Mouse (Mus musculus) heart, postnatal 0 days (tissue): Measurements from ENCODE around the gene Rpl6. TPM values are rescaled to one million over a fixed set of nuclear protein-coding genes. Genes with fewer than 3 reads are reported as not detected.

Experiments used
- ATAC-seq: fragments of 200-750 bp; cut with Nextera tagmentation; 2 replicates; pipeline ENCODE4 v1.8.0; 2017; ENCODE audit warnings: low read depth, moderate number of reproducible peaks, moderate library complexity; ENCODE audit not compliant: insufficient read depth
- DNase-seq: peaks from one replicate; pipeline ENCODE4 v3.0.0-alpha.2; 2016; ENCODE audit warnings: low spot score
- H3K27ac ChIP-seq: fragments of 300-500 bp; sonication (generic); 2 replicates; pipeline ENCODE4 v1.5.1; 2014; ENCODE audit warnings: low read depth, mild to moderate bottlenecking
- H3K27me3 ChIP-seq: fragments of 300-500 bp; sonication (generic); 2 replicates; pipeline ENCODE4 v1.6.1; 2014; ENCODE audit warnings: low read length, mixed read lengths; ENCODE audit not compliant: control insufficient read depth, insufficient read depth
- H3K36me3 ChIP-seq: fragments of 300-500 bp; sonication (generic); replicated peaks from 2 replicates; pipeline ENCODE4 v1.6.1; 2014; ENCODE audit warnings: low read length, mixed read lengths; ENCODE audit not compliant: control insufficient read depth, insufficient read depth
- H3K4me1 ChIP-seq: fragments of 300-500 bp; sonication (generic); 2 replicates; pipeline ENCODE4 v1.6.1; 2014; ENCODE audit warnings: antibody characterized with exemption; ENCODE audit not compliant: control insufficient read depth, insufficient read depth
- H3K4me2 ChIP-seq: fragments of 300-500 bp; sonication (generic); 2 replicates; pipeline ENCODE4 v1.6.1; 2014; ENCODE audit warnings: low read depth, mild to moderate bottlenecking, low read length, moderate library complexity
- H3K4me3 ChIP-seq: fragments of 300-500 bp; sonication (generic); 2 replicates; pipeline ENCODE4 v1.5.1; 2014; ENCODE audit warnings: low read depth, low read length
- H3K9ac ChIP-seq: fragments of 300-500 bp; sonication (generic); replicated peaks from 2 replicates; pipeline ENCODE4 v1.6.1; 2014; ENCODE audit warnings: low read depth, low read length, mixed read lengths
- H3K9me3 ChIP-seq: fragments of 300-500 bp; sonication (generic); replicated peaks from 2 replicates; pipeline ENCODE4 v1.6.1; 2016; ENCODE audit warnings: low read length; ENCODE audit not compliant: control insufficient read depth
- CTCF ChIP-seq: IDR thresholded peaks from 2 replicates; pipeline ENCODE4 v1.5.1; 2016; ENCODE audit warnings: antibody characterized with exemption, control low read depth, low read depth
- EP300 ChIP-seq: IDR thresholded peaks from 2 replicates; pipeline ENCODE4 v1.6.1; 2016; ENCODE audit warnings: antibody characterized with exemption, low read depth
- WGBS: fragments of 180-500 bp; shearing (Covaris S2); extraction: QIAGEN DNeasy Blood & Tissue Kit; methylation state at CpG from one replicate; pipeline ENCODE4 v1.1.7; 2014; 5-methylcytosine and 5-hydroxymethylcytosine counted together
- polyA plus RNA-seq: library from polyadenylated mRNA; unstranded; fragments of >200 nt; fragmentation: Nextera tagmentation; extraction: Ambion mirVana; gene quantifications from 2 replicates; pipeline ENCODE4 v1.2.1, GENCODE M21; 2015
- total RNA-seq: library from RNA; depleted of rRNA; stranded (reverse); fragments of >200 nt; gene quantifications from 2 replicates; pipeline ENCODE4 v1.2.3, GENCODE M21; 2014; ENCODE audit warnings: low replicate concordance

Rpl6 gene
- total and polyA plus RNA-seq, 2 experiments from 2014 or later: 287 to 482 TPM

DNA sequence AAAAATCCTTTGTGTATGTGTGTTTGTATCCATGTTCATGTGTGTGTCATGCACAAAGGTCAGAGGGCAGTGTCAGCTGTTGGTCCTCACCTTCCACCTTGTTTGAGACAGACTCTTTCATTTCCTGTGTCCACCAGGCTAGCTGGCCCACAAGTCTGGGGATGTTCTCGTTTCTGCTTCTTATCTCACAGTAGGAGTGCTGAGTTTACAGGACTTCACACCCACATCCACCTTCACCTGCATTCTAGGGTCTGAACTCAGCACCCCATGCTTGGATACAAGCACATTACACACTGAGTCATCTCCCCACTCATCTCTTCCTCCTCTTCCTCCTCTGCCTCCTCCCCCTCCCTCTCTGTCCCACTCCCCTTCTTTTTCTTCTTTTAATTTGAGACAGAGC, 38.0 kb downstream of the Rpl6 start:
- WGBS: 26% methylated on average over 1 of the region's 1 CpGs
- H3K9ac ChIP-seq: no peak overlapping the region
- H3K4me2 ChIP-seq: no peak overlapping the region
- H3K27me3 ChIP-seq: no peaks in the 10 kb centered on the region
- TF ChIP-seq CTCF: no peak
- TF ChIP-seq EP300: no peak
- H3K27ac ChIP-seq: no peak overlapping the region
- H3K4me3 ChIP-seq: no peak overlapping the region
- ATAC-seq: no peak
- no peaks in the 10 kb centered on the region for H3K36me3 ChIP-seq
- DNase-seq: no peak
- H3K9me3 ChIP-seq: no peaks in the 10 kb centered on the region
- no peaks in the 10 kb centered on the region; the same call in 1 of the 2 replicates for H3K4me1 ChIP-seq

DNA sequence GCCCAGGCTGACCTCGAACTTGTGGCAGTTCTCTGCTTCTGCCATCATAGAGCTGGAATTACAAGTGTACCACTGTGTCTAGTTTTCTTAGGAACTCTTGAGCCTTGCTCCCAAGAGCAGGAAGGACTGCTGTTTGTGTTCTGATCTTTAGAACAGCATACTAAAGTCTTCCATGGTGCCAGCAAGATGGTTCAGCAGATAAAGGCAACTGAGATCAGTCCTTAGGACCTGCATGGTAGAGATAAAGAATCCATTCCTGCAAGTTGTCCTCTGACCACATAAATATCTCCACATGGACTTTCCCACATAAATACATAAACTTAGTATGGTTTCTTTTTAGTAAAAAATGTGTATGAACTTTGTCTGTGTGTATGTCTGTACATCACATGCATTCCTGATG, 38.4 kb downstream of the Rpl6 start:
- H3K4me2 ChIP-seq: no peak overlapping the region

DNA sequence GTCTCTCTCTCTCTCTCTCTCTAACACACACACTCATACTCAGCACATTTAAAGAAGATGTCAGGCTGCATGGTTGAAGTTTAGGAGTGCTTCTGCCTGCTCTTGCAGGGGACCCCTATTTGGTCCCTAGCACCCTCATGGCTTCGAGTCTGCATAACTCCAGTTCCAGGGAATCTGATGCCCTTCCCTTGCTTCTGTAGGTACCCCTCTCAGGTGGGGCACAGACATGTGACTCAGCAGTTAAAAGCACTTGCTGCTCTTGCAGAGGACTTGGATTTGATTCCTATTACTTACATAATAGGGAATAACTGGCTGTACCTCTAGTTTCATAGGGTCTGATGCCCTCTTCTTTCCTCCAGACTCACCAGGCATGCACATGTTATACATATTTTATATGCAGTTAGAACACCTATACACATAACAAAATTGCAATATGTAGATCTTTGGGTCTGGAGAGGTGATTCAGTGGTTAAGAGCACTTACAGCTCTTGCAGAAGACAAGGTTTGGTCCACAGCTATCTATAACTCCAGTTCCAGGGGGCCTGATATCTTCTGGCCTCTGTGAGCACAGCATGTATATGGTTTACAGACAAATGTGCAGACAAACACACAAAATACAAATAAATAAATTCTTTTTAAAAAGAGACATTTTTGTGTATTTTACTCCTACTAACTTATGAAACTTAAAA, 39.5 kb downstream of the Rpl6 start:
- no peak overlapping the region for H3K4me2 ChIP-seq
- 79% methylated on average over 1 of the region's 1 CpGs for whole genome bisulfite sequencing
- no peak overlapping the region for H3K4me3 ChIP-seq
- DNase-seq (no peak), ATAC-seq (no peak)
- no peaks in the 10 kb centered on the region for H3K9me3 ChIP-seq
- H3K36me3 ChIP-seq: no peaks in the 10 kb centered on the region
- H3K27me3 ChIP-seq: no peaks in the 10 kb centered on the region
- no peak overlapping the region for H3K9ac ChIP-seq
- H3K4me1 ChIP-seq: no peaks in the 10 kb centered on the region; the same call in 1 of the 2 replicates
- no peak overlapping the region for H3K27ac ChIP-seq
- TF ChIP-seq EP300 (no peak), CTCF (no peak)

More for the DNA sequence above, 38.4 kb downstream of the Rpl6 start:
- TF ChIP-seq CTCF: no peak
- ATAC-seq: no peak
- H3K27me3 ChIP-seq: no peaks in the 10 kb centered on the region
- no peaks in the 10 kb centered on the region for H3K36me3 ChIP-seq
- H3K4me1 ChIP-seq: no peaks in the 10 kb centered on the region; the same call in 1 of the 2 replicates
- DNase-seq: no peak
- H3K9me3 ChIP-seq: no peaks in the 10 kb centered on the region
- WGBS: 73% methylated on average over 1 of the region's 1 CpGs
- H3K9ac ChIP-seq: no peak overlapping the region
- no peak overlapping the region for H3K27ac ChIP-seq
- H3K4me3 ChIP-seq: no peak overlapping the region

GRCm38 (mm10) chr5:121244365-121244731, 40.1 kb downstream of the Rpl6 start:
- Histone ChIP-seq H3K27me3 (no peaks in the 10 kb centered on the region), H3K9ac (no peak overlapping the region), H3K4me1 (no peaks in the 10 kb centered on the region; the same call in 1 of the 2 replicates), H3K4me2 (no peak overlapping the region), H3K27ac (no peak overlapping the region), H3K9me3 (no peaks in the 10 kb centered on the region), H3K4me3 (no peak overlapping the region), H3K36me3 (no peaks in the 10 kb centered on the region)
- 73% methylated on average over 5 of the region's 5 CpGs for WGBS
- ATAC-seq (no peak), DNase-seq (no peak)
- TF ChIP-seq CTCF (no peak), EP300 (no peak)

- Histone ChIP-seq H3K9ac (no peak overlapping the region), H3K9me3 (no peaks in the 10 kb centered on the region), H3K36me3 (no peaks in the 10 kb centered on the region), H3K4me1 (no peaks in the 10 kb centered on the region; the same call in 1 of the 2 replicates), H3K27me3 (no peaks in the 10 kb centered on the region), H3K27ac (no peak overlapping the region), H3K4me2 (no peak overlapping the region), H3K4me3 (no peak overlapping the region)
- DNase-seq (no peak), ATAC-seq (no peak)
- TF ChIP-seq EP300: no peak
- TF ChIP-seq CTCF: no peak
- 77% methylated on average over 7 of the region's 7 CpGs for WGBS
Measured at GRCm38 (mm10) chr5:121245201-121245600, 40.9 kb downstream of the Rpl6 start.
